In the genomic region with DNA sequence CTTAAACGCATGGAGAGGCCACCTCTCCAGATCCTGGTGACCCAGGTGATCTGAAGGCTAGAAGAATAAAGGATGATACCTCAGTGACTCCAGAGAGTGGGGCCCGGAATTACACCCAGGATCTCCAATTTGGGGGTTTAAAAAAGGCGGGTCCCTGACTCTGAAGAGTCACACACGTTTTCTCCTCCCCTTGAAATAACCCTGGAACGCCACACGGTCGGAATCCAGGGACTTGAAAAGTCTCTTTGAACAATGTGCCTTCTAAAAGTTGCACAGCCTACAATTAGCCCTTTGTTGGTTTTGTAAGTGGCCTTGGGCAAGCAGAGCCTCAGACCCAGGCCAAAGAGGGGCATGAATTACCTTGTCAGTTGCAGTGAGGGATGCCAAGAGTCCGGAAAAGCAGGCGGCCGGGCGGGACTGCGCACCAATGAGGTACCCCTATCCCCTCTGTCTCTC, we compare ENCODE assay signal across 8 mouse cellular contexts. TPM values are rescaled to one million over a fixed set of nuclear protein-coding genes. Genes with fewer than 3 reads are reported as not detected.
DNase-seq lines count a peak whose midpoint lies in the region; ATAC-seq and TF ChIP-seq lines count a peak whose summit lies in the region.

No protein-coding gene starts in this region.

- H3K4me1 ChIP-seq in heart, embryonic 10.5 days = peaks cover 18% of the 10 kb centered on the region
- H3K4me1 ChIP-seq in ES-Bruce4 (ENCODE audit: control insufficient read depth, insufficient read depth, low read length) = no peaks in the 10 kb centered on the region
- peaks cover 21% of the 10 kb centered on the region for H3K4me1 ChIP-seq in forebrain, embryonic 15.5 days
- peaks cover 10% of the 10 kb centered on the region for H3K4me1 ChIP-seq in liver, embryonic 16.5 days (ENCODE audit: control insufficient read depth, low read depth, low read length)

- H3K4me2 ChIP-seq in forebrain, embryonic 15.5 days (replicated peaks) = peak overlapping the region; percentile 83
- peak overlapping the region; percentile 80 for H3K4me2 ChIP-seq in liver, embryonic 16.5 days (ENCODE audit: low read depth, low read length)

- TF ChIP-seq EP300 in ES-Bruce4 (IDR thresholded peaks at IDR 0.05; ENCODE audit: insufficient read depth, low read depth, low read length) = no peak

- DNase-seq in heart, embryonic 10.5 days (ENCODE audit: low spot score) = no peak
- no peak for DNase-seq in heart, adult 8-10 months (ENCODE audit: low spot score)
- DNase-seq in frontal cortex, postnatal 14 days (ENCODE audit: low spot score in 2 of 2) = no peak
- DNase-seq in layer of hippocampus, postnatal 10 days (ENCODE audit: low spot score in 2 of 2) = no peak
- no peak for DNase-seq in layer of hippocampus, adult 18-20 months (ENCODE audit: low spot score in 2 of 2)

- WGBS in heart, embryonic 10.5 days = 0% methylated on average over 12 of the region's 12 CpGs
- WGBS in forebrain, embryonic 15.5 days = under 1% methylated on average over 12 of the region's 12 CpGs
- WGBS in liver, embryonic 16.5 days (ENCODE audit: insufficient replicate concordance) = under 1% methylated on average over 12 of the region's 12 CpGs

- no peak for ATAC-seq in forebrain, embryonic 15.5 days (replicated peaks)
- ATAC-seq in liver, embryonic 16.5 days (ENCODE audit: low read depth) = no peak

- peak overlapping the region; percentile 90 for H3K9ac ChIP-seq in ES-Bruce4 (ENCODE audit: low read depth, poor library complexity, severe bottlenecking)
- peak overlapping the region; percentile 65 for H3K9ac ChIP-seq in forebrain, embryonic 15.5 days (replicated peaks)
- peak overlapping the region; percentile 11 for H3K9ac ChIP-seq in liver, embryonic 16.5 days (ENCODE audit: low read depth, low read length)

- H3K27ac ChIP-seq in heart, embryonic 10.5 days = peak overlapping the region; percentile 99
- H3K27ac ChIP-seq in ES-Bruce4 (ENCODE audit: insufficient read depth, low read length) = peak overlapping the region; percentile 60
- H3K27ac ChIP-seq in forebrain, embryonic 15.5 days (replicated peaks) = no peak overlapping the region
- H3K27ac ChIP-seq in liver, embryonic 16.5 days (ENCODE audit: low read length) = peak overlapping the region; percentile 47

- no peaks in the 10 kb centered on the region for H3K27me3 ChIP-seq in heart, embryonic 10.5 days (ENCODE audit: insufficient read depth, poor library complexity, severe bottlenecking)
- H3K27me3 ChIP-seq in ES-Bruce4 (ENCODE audit: control insufficient read depth, insufficient read depth, low read length, poor library complexity, severe bottlenecking) = no peaks in the 10 kb centered on the region
- no peaks in the 10 kb centered on the region for H3K27me3 ChIP-seq in forebrain, embryonic 15.5 days
- peaks cover 4% of the 10 kb centered on the region; the same call in 1 of the 2 replicates for H3K27me3 ChIP-seq in liver, embryonic 16.5 days (ENCODE audit: control insufficient read depth, insufficient read depth, low read depth, low read length)

- no peaks in the 10 kb centered on the region for H3K36me3 ChIP-seq in heart, embryonic 10.5 days
- H3K36me3 ChIP-seq in ES-Bruce4 (ENCODE audit: control insufficient read depth, insufficient read depth, low read length, poor library complexity, severe bottlenecking) = no peaks in the 10 kb centered on the region
- H3K36me3 ChIP-seq in forebrain, embryonic 15.5 days = no peaks in the 10 kb centered on the region
- no peaks in the 10 kb centered on the region for H3K36me3 ChIP-seq in liver, embryonic 16.5 days (ENCODE audit: control insufficient read depth, insufficient read depth)

- TF ChIP-seq POLR2A in ES-Bruce4 (IDR thresholded peaks at IDR 0.05; ENCODE audit: insufficient read depth, low read length) = no peak

- peak overlapping the region; percentile 84 for H3K4me3 ChIP-seq in heart, embryonic 10.5 days
- peak overlapping the region; percentile 74 for H3K4me3 ChIP-seq in ES-Bruce4 (ENCODE audit: low read depth, low read length)
- H3K4me3 ChIP-seq in forebrain, embryonic 15.5 days = peak overlapping the region; percentile 60
- H3K4me3 ChIP-seq in liver, embryonic 16.5 days (ENCODE audit: low read depth, low read length) = peak overlapping the region; percentile 74

- TF ChIP-seq CTCF in ES-Bruce4 (IDR thresholded peaks at IDR 0.05; ENCODE audit: low read depth, low read length) = no peak

- no peaks in the 10 kb centered on the region for H3K9me3 ChIP-seq in heart, embryonic 10.5 days
- no peaks in the 10 kb centered on the region for H3K9me3 ChIP-seq in ES-Bruce4 (replicated peaks; ENCODE audit: control insufficient read depth, insufficient read depth, low read length, poor library complexity, severe bottlenecking)
- no peaks in the 10 kb centered on the region for H3K9me3 ChIP-seq in forebrain, embryonic 15.5 days
- no peaks in the 10 kb centered on the region for H3K9me3 ChIP-seq in liver, embryonic 16.5 days (replicated peaks; ENCODE audit: control insufficient read depth, low read length)

RNA-seq across cellular contexts. Expression of gene Utrn, which starts 1.4 kb away (rescaled TPM):
- polyA plus RNA-seq in heart, embryonic 10.5 days (2016; fragmentation: Nextera tagmentation; extraction: Ambion mirVana) = 65.2 and 68.5 TPM in 2 replicates
- 10 to 100 TPM; 59.3 to 75.7 (median 71.0) TPM for total RNA-seq in heart, adult 8-10 months (2022)
- polyA plus RNA-seq in ES-Bruce4 (2011; ENCODE audit: insufficient read depth, insufficient read length, low read depth, missing spikeins) = 159 and 161 TPM in 2 replicates
- 17.8 and 18.4 TPM in 2 replicates for polyA plus RNA-seq in forebrain, embryonic 15.5 days (2015; fragmentation: Nextera tagmentation; extraction: Ambion mirVana)
- 8.6 and 10.2 TPM in 2 replicates for polyA plus RNA-seq in liver, embryonic 16.5 days (2015; fragmentation: Nextera tagmentation; extraction: Ambion mirVana)
- total RNA-seq in layer of hippocampus, postnatal 10 days (2021) = 10 to 100 TPM; 33.1 to 33.6 TPM
- total RNA-seq in layer of hippocampus, adult 18-20 months (2021) = 10 to 100 TPM; 32.8 to 34.3 TPM

Comparison
In these comparisons a context has a peak if more than half of its experiments do, and no peak if none do; other contexts are left out.
1. H3K9ac ChIP-seq: peak in every context shown above with its lines; median percentile 90 in ES-Bruce4; 65 in forebrain, embryonic 15.5 days; 11 in liver, embryonic 16.5 days.